Mouse (Mus musculus) stomach, embryonic 14.5 days (tissue): Measurements from ENCODE around the gene Itga10. TPM values are rescaled to one million over a fixed set of nuclear protein-coding genes. Genes with fewer than 3 reads are reported as not detected.

Experiments used
- ATAC-seq: fragments of 200-750 bp; cut with Nextera tagmentation; 2 replicates; pipeline ENCODE4 v1.8.0; 2017; ENCODE audit warnings: low read depth, moderate TSS enrichment; ENCODE audit not compliant: insufficient number of reproducible peaks, insufficient read depth, low FRiP score
- H3K27ac ChIP-seq: fragments of 300-500 bp; sonication (generic); 2 replicates; pipeline ENCODE4 v1.5.1; 2014; ENCODE audit warnings: mild to moderate bottlenecking, low read length, moderate library complexity, mixed read lengths
- H3K27me3 ChIP-seq: fragments of 300-500 bp; sonication (generic); 2 replicates; pipeline ENCODE4 v1.6.1; 2014; ENCODE audit warnings: low read length, control low read depth, mixed read lengths; ENCODE audit not compliant: control insufficient read depth, insufficient read depth
- H3K36me3 ChIP-seq: fragments of 300-500 bp; sonication (generic); 2 replicates; pipeline ENCODE4 v1.6.1; 2014; ENCODE audit warnings: mild to moderate bottlenecking, control low read depth, low read length, moderate library complexity, mixed read lengths; ENCODE audit not compliant: control insufficient read depth, insufficient read depth
- H3K4me1 ChIP-seq: fragments of 300-500 bp; sonication (generic); 2 replicates; pipeline ENCODE4 v1.6.1; 2014; ENCODE audit warnings: low read length, control low read depth, mixed read lengths; ENCODE audit not compliant: control insufficient read depth, insufficient read depth
- H3K4me2 ChIP-seq: fragments of 300-500 bp; sonication (generic); replicated peaks from 2 replicates; pipeline ENCODE4 v1.6.1; 2014; ENCODE audit warnings: low read depth, low read length, control low read depth
- H3K4me3 ChIP-seq: fragments of 300-500 bp; sonication (generic); 2 replicates; pipeline ENCODE4 v1.5.1; 2014; ENCODE audit warnings: low read depth, low read length, control low read depth
- H3K9ac ChIP-seq: fragments of 300-500 bp; sonication (generic); replicated peaks from 2 replicates; pipeline ENCODE4 v1.6.1; 2014; ENCODE audit warnings: low read depth, mild to moderate bottlenecking, control low read depth, low read length, moderate library complexity, mixed read lengths
- H3K9me3 ChIP-seq: fragments of 300-500 bp; sonication (generic); 2 replicates; pipeline ENCODE4 v1.6.1; 2016; ENCODE audit warnings: low read depth, low read length, control low read depth; ENCODE audit not compliant: control insufficient read depth
- WGBS: fragments of 180-500 bp; shearing (Covaris S2); extraction: QIAGEN DNeasy Blood & Tissue Kit; methylation state at CpG from one replicate; pipeline ENCODE4 v1.1.7; 2014; 5-methylcytosine and 5-hydroxymethylcytosine counted together
- polyA plus RNA-seq: library from polyadenylated mRNA; unstranded; fragments of >200 nt; fragmentation: Nextera tagmentation; extraction: Ambion mirVana; gene quantifications from 2 replicates; pipeline ENCODE4 v1.2.1, GENCODE M21; 2014

Itga10 gene
- polyA plus RNA-seq, 1 experiment from 2014 or later, result 1.00 TPM

DNA sequence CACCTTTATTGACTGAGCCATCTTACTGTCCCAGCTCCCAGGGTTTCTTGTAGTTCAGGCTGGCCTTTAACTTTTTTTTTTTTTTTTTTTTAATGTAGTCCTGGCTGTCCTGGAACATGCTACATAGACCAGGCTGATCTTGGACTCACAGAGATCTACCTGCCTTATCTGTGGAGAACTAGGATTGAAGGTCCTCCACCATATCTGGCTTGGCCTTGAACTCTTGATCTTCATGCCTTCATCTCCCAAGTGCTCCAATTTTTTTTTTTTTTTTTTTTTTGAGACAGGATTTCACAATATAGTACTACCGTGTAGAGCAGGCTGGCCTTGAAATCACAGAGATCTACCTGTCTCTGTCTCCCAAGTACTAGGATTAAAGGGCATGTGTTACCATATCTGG is 48.2 kb downstream of the Itga10 start:
- Histone ChIP-seq H3K9ac (no peak overlapping the region), H3K27me3 (no peaks in the 10 kb centered on the region), H3K4me3 (no peak overlapping the region), H3K4me2 (no peak overlapping the region), H3K4me1 (peaks cover 14% of the 10 kb centered on the region), H3K27ac (no peak overlapping the region), H3K36me3 (no peaks in the 10 kb centered on the region), H3K9me3 (no peaks in the 10 kb centered on the region)
- no peak for ATAC-seq
- 79% methylated on average over 1 of the region's 1 CpGs for WGBS

- H3K27ac ChIP-seq, result peak within 1 kb of the TSS; percentile 94
- ATAC-seq, result peak; percentile 85
- WGBS, result under 1% methylated on average over 34 of the region's 35 CpGs
- no peaks in the 10 kb centered on the region for H3K9me3 ChIP-seq
- H3K4me3 ChIP-seq, result peak within 1 kb of the TSS; percentile 74
- H3K9ac ChIP-seq, result peak within 1 kb of the TSS; percentile 69
- peak within 1 kb of the TSS; percentile 77 for H3K4me2 ChIP-seq
- H3K27me3 ChIP-seq, result no peaks in the 10 kb centered on the region
- H3K36me3 ChIP-seq, result peaks cover 21% of the 10 kb centered on the region
- peaks cover 14% of the 10 kb centered on the region for H3K4me1 ChIP-seq
These were observed 50.9 kb downstream of the Itga10 start, which contains the start of gene Pias3 for GRCm38 (mm10) chr3:96696198-96696765. TSS of gene Pias3 (plus strand) at chr3:96696384.

GRCm38 (mm10) chr3:96696766-96697732 is 51.7 kb downstream of the Itga10 start:
- Histone ChIP-seq H3K9me3 (no peaks in the 10 kb centered on the region), H3K4me1 (peaks cover 14% of the 10 kb centered on the region), H3K4me2 (peak overlapping the region; percentile 77), H3K27ac (peak overlapping the region; percentile 94), H3K36me3 (peaks cover 28% of the 10 kb centered on the region), H3K27me3 (no peaks in the 10 kb centered on the region), H3K4me3 (peak overlapping the region; percentile 74), H3K9ac (peak overlapping the region; percentile 69)
- peak; percentile 92 for ATAC-seq
- 1% methylated on average over 84 of the region's 85 CpGs for WGBS

DNA sequence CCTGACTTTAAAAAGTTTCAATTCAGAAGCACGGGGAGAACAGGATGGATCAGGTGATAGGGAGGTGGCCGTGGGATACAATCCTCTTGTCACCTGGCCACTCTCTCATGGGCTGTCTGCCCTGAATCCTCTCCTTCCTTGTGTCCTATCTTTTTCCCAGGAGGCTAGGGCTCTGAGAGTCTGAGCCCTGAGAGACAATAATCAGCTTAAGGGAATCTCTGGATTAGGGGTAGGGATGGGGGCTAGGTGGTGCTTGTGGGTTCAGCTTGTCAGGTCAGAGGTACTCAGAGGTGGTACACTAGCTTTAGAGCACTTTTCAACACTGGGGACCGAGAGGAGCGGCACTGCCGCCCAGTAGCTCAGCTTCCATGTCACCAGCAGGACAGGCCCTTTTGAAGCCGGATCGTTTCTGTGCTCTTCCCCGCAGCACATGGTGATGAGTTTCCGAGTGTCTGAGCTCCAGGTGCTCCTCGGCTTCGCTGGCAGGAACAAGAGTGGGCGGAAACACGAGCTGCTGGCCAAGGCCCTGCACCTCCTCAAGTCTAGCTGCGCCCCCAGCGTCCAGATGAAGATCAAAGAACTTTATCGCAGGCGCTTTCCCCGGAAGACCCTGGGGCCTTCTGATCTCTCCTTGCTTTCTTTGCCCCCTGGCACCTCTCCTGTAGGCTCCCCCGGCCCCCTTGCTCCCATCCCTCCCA is 53.8 kb downstream of the Itga10 start:
- ATAC-seq, result no peak

DNA sequence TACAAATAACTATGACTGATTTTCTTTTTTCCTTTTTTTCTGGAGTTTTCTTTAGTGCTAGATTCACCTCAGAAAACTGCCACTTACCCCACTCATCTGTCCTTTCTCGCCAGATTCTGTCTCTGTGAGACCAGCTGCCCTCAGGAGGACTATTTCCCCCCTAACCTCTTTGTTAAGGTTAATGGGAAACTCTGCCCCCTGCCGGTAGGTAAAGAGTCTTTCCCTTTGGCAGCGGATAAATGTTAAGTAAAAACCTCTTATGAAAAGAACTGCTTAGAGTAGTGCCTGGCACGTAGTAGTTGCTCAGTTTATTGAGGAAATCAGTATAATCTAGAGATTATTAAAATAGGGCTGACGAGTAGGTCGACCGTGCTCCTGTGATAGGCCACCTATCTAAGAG is 55.0 kb downstream of the Itga10 start:
- 60% methylated on average over 7 of the region's 7 CpGs for WGBS
- Histone ChIP-seq H3K27me3 (no peaks in the 10 kb centered on the region), H3K4me2 (no peak overlapping the region), H3K27ac (no peak overlapping the region), H3K9ac (no peak overlapping the region), H3K4me3 (no peak overlapping the region), H3K36me3 (peaks cover 55% of the 10 kb centered on the region), H3K9me3 (no peaks in the 10 kb centered on the region), H3K4me1 (peaks cover 14% of the 10 kb centered on the region)
- no peak for ATAC-seq

More for the DNA sequence above, 53.8 kb downstream of the Itga10 start:
- H3K9me3 ChIP-seq, result no peaks in the 10 kb centered on the region
- H3K27me3 ChIP-seq, result no peaks in the 10 kb centered on the region
- H3K36me3 ChIP-seq, result peaks cover 45% of the 10 kb centered on the region
- peaks cover 14% of the 10 kb centered on the region for H3K4me1 ChIP-seq
- WGBS, result 47% methylated on average over 19 of the region's 19 CpGs
- H3K9ac ChIP-seq, result no peak overlapping the region
- H3K27ac ChIP-seq, result no peak overlapping the region
- no peak overlapping the region for H3K4me2 ChIP-seq
- H3K4me3 ChIP-seq, result no peak overlapping the region

- Histone ChIP-seq H3K9ac (no peak overlapping the region), H3K27me3 (no peaks in the 10 kb centered on the region), H3K4me1 (peaks cover 8% of the 10 kb centered on the region), H3K4me2 (no peak overlapping the region), H3K4me3 (no peak overlapping the region), H3K27ac (no peak overlapping the region), H3K9me3 (no peaks in the 10 kb centered on the region), H3K36me3 (peaks cover 55% of the 10 kb centered on the region)
- ATAC-seq, result no peak
- 85% methylated on average over 4 of the region's 4 CpGs for WGBS
These were observed 55.6 kb downstream of the Itga10 start for GRCm38 (mm10) chr3:96701003-96701402.

DNA sequence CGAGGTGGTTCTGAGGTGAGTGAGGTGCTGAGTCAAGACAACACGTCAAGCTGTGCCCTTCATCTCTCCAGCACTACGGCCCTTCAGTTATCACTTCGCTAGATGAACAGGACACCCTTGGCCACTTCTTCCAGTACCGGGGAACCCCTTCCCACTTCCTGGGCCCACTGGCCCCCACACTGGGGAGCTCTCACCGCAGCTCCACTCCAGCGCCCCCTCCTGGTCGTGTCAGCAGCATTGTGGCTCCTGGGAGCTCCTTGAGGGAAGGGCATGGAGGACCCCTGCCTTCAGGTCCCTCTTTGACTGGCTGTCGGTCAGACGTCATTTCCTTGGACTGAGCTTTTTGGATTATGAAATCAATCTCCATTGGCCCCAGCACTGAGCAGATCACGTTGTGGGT is 59.4 kb downstream of the Itga10 start:
- Histone ChIP-seq H3K27ac (no peak overlapping the region), H3K36me3 (peaks cover 50% of the 10 kb centered on the region), H3K9me3 (no peaks in the 10 kb centered on the region), H3K27me3 (0 out of 2 replicates have a peak, but pooled peaks cover 5% of the 10 kb centered on the region), H3K4me3 (no peak overlapping the region), H3K9ac (no peak overlapping the region), H3K4me2 (no peak overlapping the region), H3K4me1 (no peaks in the 10 kb centered on the region)
- no peak for ATAC-seq
- 67% methylated on average over 11 of the region's 11 CpGs for WGBS

DNA sequence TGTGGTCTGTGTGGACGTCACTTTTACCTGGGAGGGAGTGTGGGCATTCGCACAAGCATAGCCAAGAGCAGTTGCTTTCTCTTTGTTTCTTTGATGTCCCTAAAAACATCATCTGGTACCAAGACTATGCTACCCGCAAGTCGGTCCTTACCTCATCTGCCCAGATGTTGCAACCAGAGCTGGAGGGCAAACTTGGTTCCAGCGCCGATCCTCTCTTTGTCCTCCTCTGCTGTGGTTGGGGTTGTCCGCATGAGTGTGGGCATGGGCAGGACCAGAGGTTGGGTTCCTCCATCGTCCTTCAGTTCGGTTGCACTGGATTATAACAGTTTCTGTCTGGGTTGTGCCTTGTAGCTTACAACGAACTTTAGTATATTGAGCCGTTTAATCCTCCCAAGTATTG is 60.8 kb downstream of the Itga10 start:
- H3K27ac ChIP-seq, result no peak overlapping the region
- ATAC-seq, result no peak
- H3K27me3 ChIP-seq, result 0 out of 2 replicates have a peak, but pooled peaks cover 5% of the 10 kb centered on the region
- H3K36me3 ChIP-seq, result peaks cover 39% of the 10 kb centered on the region
- no peak overlapping the region for H3K9ac ChIP-seq
- H3K9me3 ChIP-seq, result no peaks in the 10 kb centered on the region
- 87% methylated on average over 11 of the region's 11 CpGs for WGBS
- no peak overlapping the region for H3K4me3 ChIP-seq
- no peaks in the 10 kb centered on the region for H3K4me1 ChIP-seq
- no peak overlapping the region for H3K4me2 ChIP-seq
